Mouse (Mus musculus): ENCODE measurements around the gene Stk10.

- TF ChIP-seq CTCF (IDR thresholded peaks at IDR 0.05; ENCODE audit: low read depth, low read length) (no peak; the same call in 1 of the 2 replicates), POLR2AphosphoS5 (IDR thresholded peaks at IDR 0.05; ENCODE audit: insufficient replicate concordance, low read depth, low read length) (no peak), TAL1 (conservative IDR thresholded peaks at IDR 0.05; ENCODE audit: low read depth, low read length) (no peak)
These were observed 3.0 kb upstream of the Stk10 start for GRCm38 (mm10) chr11:32530151-32530550.

All from G1E (cell line).